ENCODE assay signal across 7 mouse cellular contexts in the genomic region with DNA sequence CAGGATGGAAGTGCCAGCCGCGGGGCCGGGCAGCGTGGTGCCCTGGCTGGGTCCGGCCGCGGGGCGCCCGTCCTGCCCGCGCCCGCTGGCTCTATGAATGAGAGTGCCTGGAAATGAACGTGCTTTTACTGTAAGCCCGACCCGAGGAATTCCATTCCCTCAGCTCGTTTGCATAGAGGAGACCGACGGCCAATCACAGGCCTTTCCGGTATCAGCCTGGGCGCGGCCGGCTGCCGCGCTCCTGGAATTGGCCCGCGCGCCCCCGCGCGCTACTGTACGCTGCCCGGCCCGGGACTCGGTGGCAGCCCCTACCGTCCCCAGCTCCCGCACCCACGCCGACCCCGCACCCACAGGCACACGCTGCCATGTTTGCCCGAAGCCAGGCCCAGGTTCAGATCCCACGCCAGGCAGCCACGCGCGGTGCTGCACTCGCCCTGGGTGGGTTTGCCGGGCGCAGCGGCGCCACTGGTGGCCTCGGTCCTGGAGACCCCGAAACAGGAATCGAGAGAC.
DNase-seq lines count a peak whose midpoint lies in the region; ATAC-seq and TF ChIP-seq lines count a peak whose summit lies in the region.

No protein-coding gene starts in this region.

- H3K27me3 ChIP-seq in forebrain, embryonic 12.5 days = peaks cover 91% of the 10 kb centered on the region

- peak; percentile 75; the same call in 1 of the 2 replicates for TF ChIP-seq POLR2A in bone marrow, adult 2 months (IDR thresholded peaks at IDR 0.05; ENCODE audit: borderline replicate concordance, control insufficient read depth, low read depth, low read length)

- under 1% methylated on average over 53 of the region's 53 CpGs for WGBS in bone marrow, adult 2 months
- under 1% methylated on average over 53 of the region's 53 CpGs for WGBS in forebrain, embryonic 12.5 days

- TF ChIP-seq CTCF in bone marrow, adult 2 months (IDR thresholded peaks at IDR 0.05; ENCODE audit: control insufficient read depth, insufficient read depth, low read length) = no peak

- DNase-seq in Muller cell, postnatal 12 days (ENCODE audit: inconsistent ontology term) = peak; percentile 96
- DNase-seq in heart, postnatal 25 days (ENCODE audit: low spot score) = peak; percentile 73
- DNase-seq in left cerebral cortex, postnatal 4 days = peak; percentile 53
- DNase-seq in mesoderm, embryonic 11.5 days (ENCODE audit: low read depth, low spot score) = peak; percentile 94
- DNase-seq in spleen, adult 12 weeks (ENCODE audit: low spot score) = peak; percentile 76

- H3K4me2 ChIP-seq in forebrain, embryonic 12.5 days = peak overlapping the region; percentile 98

- peak overlapping the region; percentile 95 for H3K4me3 ChIP-seq in bone marrow, adult 2 months (replicated peaks; ENCODE audit: control insufficient read depth, low read depth, low read length)
- peak overlapping the region; percentile 47 for H3K4me3 ChIP-seq in forebrain, embryonic 12.5 days (replicated peaks)

- intact Hi-C loops in heart, postnatal 25 days (cut with DNase I) = no loop called here
- intact Hi-C loops in left cerebral cortex, postnatal 4 days (cut with DNase I) = loop anchor here (5.0 kb wide), 1 partner anchor 595 kb away; no protein-coding TSS in a partner anchor

- peak; percentile 91 for ATAC-seq in forebrain, embryonic 12.5 days (ENCODE audit: low FRiP score)

- no peaks in the 10 kb centered on the region for H3K9me3 ChIP-seq in forebrain, embryonic 12.5 days

- peaks cover 1% of the 10 kb centered on the region for H3K4me1 ChIP-seq in bone marrow, adult 2 months (ENCODE audit: control insufficient read depth, insufficient read depth, low read length)
- peaks cover 42% of the 10 kb centered on the region for H3K4me1 ChIP-seq in forebrain, embryonic 12.5 days

- peak overlapping the region; percentile 33 for H3K9ac ChIP-seq in forebrain, embryonic 12.5 days

- H3K27ac ChIP-seq in bone marrow, adult 2 months (ENCODE audit: control insufficient read depth, insufficient read depth, low read depth, low read length, poor library complexity) = peak overlapping the region; percentile 97
- H3K27ac ChIP-seq in forebrain, embryonic 12.5 days = 0 out of 2 replicates have a peak overlapping the region, but pooled peaks have one; percentile 5

- no peaks in the 10 kb centered on the region for H3K36me3 ChIP-seq in forebrain, embryonic 12.5 days (replicated peaks)

Comparison
In these comparisons a context has a peak if more than half of its experiments do, and no peak if none do; other contexts are left out.
1. Peak in every context shown above with its lines: DNase-seq, ATAC-seq, H3K4me3 ChIP-seq and H3K27ac ChIP-seq.